Mouse (Mus musculus): ENCODE data around the gene Ip6k2. TPM values are rescaled to one million over a fixed set of nuclear protein-coding genes. Genes with fewer than 3 reads are reported as not detected.

Gene Ip6k2
- polyA plus RNA-seq, 1 experiment, result 37.3 TPM

DNA sequence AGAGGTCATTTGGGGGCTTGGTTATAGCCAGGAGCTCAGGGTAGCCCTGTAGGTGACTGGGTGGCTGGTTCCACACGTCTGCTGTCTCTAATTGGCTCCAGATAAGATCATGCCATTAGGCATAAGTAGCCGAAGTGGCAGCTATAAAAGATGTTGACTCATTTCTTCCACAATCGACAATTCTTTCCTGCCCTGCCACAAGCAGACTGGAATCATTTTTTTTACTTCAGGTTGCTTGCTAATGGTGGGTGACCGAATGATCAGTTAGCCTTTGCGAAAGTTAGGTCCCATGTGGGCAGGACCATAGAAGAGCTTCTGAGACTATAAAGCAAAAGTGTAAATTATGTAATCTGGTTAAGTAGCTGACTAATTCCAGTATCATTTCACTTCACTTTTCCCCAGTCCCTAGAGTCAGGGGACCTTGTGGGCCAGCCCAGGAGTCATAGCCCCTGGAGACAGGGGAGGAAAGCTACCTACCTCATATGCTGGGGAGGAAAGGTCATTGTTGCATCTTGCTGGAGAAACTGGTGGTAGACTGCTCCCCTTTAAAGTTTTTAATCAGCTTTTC lies 15.0 kb downstream of the Ip6k2 start:
- Histone ChIP-seq H3K4me3 (replicated peaks; ENCODE audit: control insufficient read depth, low read depth, low read length) (no peak overlapping the region), H3K4me1 (ENCODE audit: control insufficient read depth, insufficient read depth, low read length) (no peaks in the 10 kb centered on the region), H3K27ac (ENCODE audit: control insufficient read depth, insufficient read depth, low read depth, low read length, poor library complexity) (no peak overlapping the region)
- TF ChIP-seq CTCF (IDR thresholded peaks at IDR 0.05; ENCODE audit: control insufficient read depth, insufficient read depth, low read length), result no peak
- TF ChIP-seq POLR2A (IDR thresholded peaks at IDR 0.05; ENCODE audit: borderline replicate concordance, control insufficient read depth, low read depth, low read length), result no peak
- WGBS, result 76% methylated on average over 5 of the region's 5 CpGs

DNA sequence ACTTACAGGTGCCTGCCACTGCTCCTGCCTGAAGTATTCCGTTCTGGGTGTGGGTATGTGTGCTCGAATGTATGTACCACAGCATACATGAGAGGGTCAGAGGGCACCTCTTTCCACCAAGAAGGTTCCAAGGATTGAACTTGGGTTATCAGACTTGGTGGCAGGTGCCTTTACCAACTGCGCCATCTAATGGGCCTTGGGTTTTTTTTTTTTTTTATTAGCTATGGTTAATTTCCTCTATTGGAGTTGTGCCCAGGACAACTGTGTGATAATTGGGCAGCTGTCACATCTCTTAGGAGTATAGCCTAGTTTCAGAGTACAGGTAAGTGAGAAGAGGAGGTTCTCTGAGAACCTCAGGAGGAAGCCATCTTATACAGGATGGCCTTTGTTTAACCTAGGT lies 16.0 kb downstream of the Ip6k2 start:
- H3K4me1 ChIP-seq (ENCODE audit: control insufficient read depth, insufficient read depth, low read length), result no peaks in the 10 kb centered on the region

DNA sequence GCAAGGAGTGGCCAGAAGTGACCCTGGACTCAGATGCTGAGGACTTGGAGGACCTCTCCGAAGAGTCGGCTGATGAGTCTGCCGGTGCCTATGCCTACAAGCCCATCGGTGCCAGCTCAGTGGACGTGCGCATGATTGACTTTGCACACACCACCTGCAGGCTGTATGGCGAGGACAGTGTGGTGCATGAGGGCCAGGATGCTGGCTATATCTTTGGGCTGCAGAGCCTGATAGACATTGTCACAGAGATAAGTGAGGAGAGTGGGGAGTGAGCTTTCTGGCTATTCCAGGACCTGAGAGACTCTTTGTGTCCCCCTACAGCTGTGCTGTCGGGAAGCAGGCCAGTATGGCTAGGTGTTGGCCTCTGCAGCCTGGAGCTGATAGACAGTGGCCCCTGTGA lies 22.2 kb downstream of the Ip6k2 start:
- H3K4me1 ChIP-seq (ENCODE audit: control insufficient read depth, insufficient read depth, low read length), result peaks cover 1% of the 10 kb centered on the region; the same call in 1 of the 2 replicates
- no peak overlapping the region for H3K4me3 ChIP-seq (replicated peaks; ENCODE audit: control insufficient read depth, low read depth, low read length)
- peak overlapping the region; percentile 50; the same call in 1 of the 2 replicates for H3K27ac ChIP-seq (ENCODE audit: control insufficient read depth, insufficient read depth, low read depth, low read length, poor library complexity)
- WGBS, result 73% methylated on average over 8 of the region's 8 CpGs
- TF ChIP-seq POLR2A (IDR thresholded peaks at IDR 0.05; ENCODE audit: borderline replicate concordance, control insufficient read depth, low read depth, low read length) (no peak), CTCF (IDR thresholded peaks at IDR 0.05; ENCODE audit: control insufficient read depth, insufficient read depth, low read length) (no peak)

More for the DNA sequence above, 16.0 kb downstream of the Ip6k2 start:
- 84% methylated on average over 3 of the region's 3 CpGs for WGBS
- Histone ChIP-seq H3K27ac (ENCODE audit: control insufficient read depth, insufficient read depth, low read depth, low read length, poor library complexity) (no peak overlapping the region), H3K4me3 (replicated peaks; ENCODE audit: control insufficient read depth, low read depth, low read length) (no peak overlapping the region)
- TF ChIP-seq CTCF (IDR thresholded peaks at IDR 0.05; ENCODE audit: control insufficient read depth, insufficient read depth, low read length) (no peak), POLR2A (IDR thresholded peaks at IDR 0.05; ENCODE audit: borderline replicate concordance, control insufficient read depth, low read depth, low read length) (no peak)

- peak overlapping the region; percentile 14; the same call in 1 of the 2 replicates for H3K27ac ChIP-seq (ENCODE audit: control insufficient read depth, insufficient read depth, low read depth, low read length, poor library complexity)
- peaks cover 1% of the 10 kb centered on the region; the same call in 1 of the 2 replicates for H3K4me1 ChIP-seq (ENCODE audit: control insufficient read depth, insufficient read depth, low read length)
- no peak overlapping the region for H3K4me3 ChIP-seq (replicated peaks; ENCODE audit: control insufficient read depth, low read depth, low read length)
- TF ChIP-seq POLR2A (IDR thresholded peaks at IDR 0.05; ENCODE audit: borderline replicate concordance, control insufficient read depth, low read depth, low read length) (no peak), CTCF (IDR thresholded peaks at IDR 0.05; ENCODE audit: control insufficient read depth, insufficient read depth, low read length) (no peak)
Measured at GRCm38 (mm10) chr9:108806379-108806778, 22.8 kb downstream of the Ip6k2 start.

GRCm38 (mm10) chr9:108806831-108807230 lies 23.2 kb downstream of the Ip6k2 start:
- WGBS, result 56% methylated on average over 1 of the region's 1 CpGs
- Histone ChIP-seq H3K4me3 (replicated peaks; ENCODE audit: control insufficient read depth, low read depth, low read length) (no peak overlapping the region), H3K27ac (ENCODE audit: control insufficient read depth, insufficient read depth, low read depth, low read length, poor library complexity) (peak overlapping the region; percentile 14; the same call in 1 of the 2 replicates), H3K4me1 (ENCODE audit: control insufficient read depth, insufficient read depth, low read length) (peaks cover 1% of the 10 kb centered on the region; the same call in 1 of the 2 replicates)
- TF ChIP-seq CTCF (IDR thresholded peaks at IDR 0.05; ENCODE audit: control insufficient read depth, insufficient read depth, low read length), result no peak
- no peak for TF ChIP-seq POLR2A (IDR thresholded peaks at IDR 0.05; ENCODE audit: borderline replicate concordance, control insufficient read depth, low read depth, low read length)

DNA sequence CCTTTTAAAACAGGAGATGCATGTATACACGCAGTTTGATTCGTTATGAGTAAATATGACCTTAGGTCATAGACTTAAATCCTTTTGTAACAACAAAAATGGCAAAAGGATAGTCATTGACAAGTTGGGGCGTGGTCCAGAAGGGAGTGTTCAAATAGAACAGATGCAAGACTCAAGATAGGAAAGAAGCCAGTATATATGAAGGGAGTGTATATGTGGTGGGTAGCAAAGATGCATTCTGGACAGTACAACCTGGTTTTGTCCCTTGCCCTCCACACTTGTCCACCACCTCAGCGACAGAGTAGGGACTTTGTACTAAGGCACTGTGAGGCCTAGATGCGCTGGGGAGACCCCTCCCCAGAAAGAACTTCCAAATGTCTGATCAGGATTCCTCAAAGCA lies 24.1 kb downstream of the Ip6k2 start:
- H3K4me3 ChIP-seq (replicated peaks; ENCODE audit: control insufficient read depth, low read depth, low read length), result no peak overlapping the region

GRCm38 (mm10) chr9:108808163-108808665 lies 24.6 kb downstream of the Ip6k2 start, which contains the start of gene Nckipsd:
TSS of gene Nckipsd (plus strand) at chr9:108808368.
- WGBS, result under 1% methylated on average over 62 of the region's 62 CpGs
- TF ChIP-seq POLR2A (IDR thresholded peaks at IDR 0.05; ENCODE audit: borderline replicate concordance, control insufficient read depth, low read depth, low read length), result peak; percentile 55; the same call in 1 of the 2 replicates
- TF ChIP-seq CTCF (IDR thresholded peaks at IDR 0.05; ENCODE audit: control insufficient read depth, insufficient read depth, low read length), result peak; percentile 77
- peak within 1 kb of the TSS; percentile 80 for H3K4me3 ChIP-seq (replicated peaks; ENCODE audit: control insufficient read depth, low read depth, low read length)
- peak within 1 kb of the TSS; percentile 47 for H3K27ac ChIP-seq (ENCODE audit: control insufficient read depth, insufficient read depth, low read depth, low read length, poor library complexity)
- H3K4me1 ChIP-seq (ENCODE audit: control insufficient read depth, insufficient read depth, low read length), result peaks cover 1% of the 10 kb centered on the region; the same call in 1 of the 2 replicates

More for the DNA sequence above, 24.1 kb downstream of the Ip6k2 start:
- peaks cover 1% of the 10 kb centered on the region; the same call in 1 of the 2 replicates for H3K4me1 ChIP-seq (ENCODE audit: control insufficient read depth, insufficient read depth, low read length)
- H3K27ac ChIP-seq (ENCODE audit: control insufficient read depth, insufficient read depth, low read depth, low read length, poor library complexity), result peak overlapping the region; percentile 37
- TF ChIP-seq CTCF (IDR thresholded peaks at IDR 0.05; ENCODE audit: control insufficient read depth, insufficient read depth, low read length) (no peak), POLR2A (IDR thresholded peaks at IDR 0.05; ENCODE audit: borderline replicate concordance, control insufficient read depth, low read depth, low read length) (no peak)
- WGBS, result 61% methylated on average over 5 of the region's 5 CpGs

GRCm38 (mm10) chr9:108809188-108809587 lies 25.6 kb downstream of the Ip6k2 start:
- no peak overlapping the region for H3K27ac ChIP-seq (ENCODE audit: control insufficient read depth, insufficient read depth, low read depth, low read length, poor library complexity)
- TF ChIP-seq POLR2A (IDR thresholded peaks at IDR 0.05; ENCODE audit: borderline replicate concordance, control insufficient read depth, low read depth, low read length), result no peak
- TF ChIP-seq CTCF (IDR thresholded peaks at IDR 0.05; ENCODE audit: control insufficient read depth, insufficient read depth, low read length), result no peak
- 49% methylated on average over 5 of the region's 5 CpGs for WGBS
- H3K4me3 ChIP-seq (replicated peaks; ENCODE audit: control insufficient read depth, low read depth, low read length), result peak overlapping the region; percentile 9
- H3K4me1 ChIP-seq (ENCODE audit: control insufficient read depth, insufficient read depth, low read length), result peaks cover 1% of the 10 kb centered on the region; the same call in 1 of the 2 replicates
